Mouse (Mus musculus) inflammation-experienced regulatory T-cells, adult 16 weeks (primary cell): ENCODE measurements around the gene Mrgprg. TPM values are rescaled to one million over a fixed set of nuclear protein-coding genes. Genes with fewer than 3 reads are reported as not detected.

Experiments
- polyA plus RNA-seq: library from polyadenylated mRNA; unstranded; fragments of 100-300 nt; shearing (Covaris generic); gene quantifications from one replicate; pipeline ENCODE4 v1.2.1, GENCODE M21; 2017

Gene Mrgprg
- not detected for polyA plus RNA-seq

DNA sequence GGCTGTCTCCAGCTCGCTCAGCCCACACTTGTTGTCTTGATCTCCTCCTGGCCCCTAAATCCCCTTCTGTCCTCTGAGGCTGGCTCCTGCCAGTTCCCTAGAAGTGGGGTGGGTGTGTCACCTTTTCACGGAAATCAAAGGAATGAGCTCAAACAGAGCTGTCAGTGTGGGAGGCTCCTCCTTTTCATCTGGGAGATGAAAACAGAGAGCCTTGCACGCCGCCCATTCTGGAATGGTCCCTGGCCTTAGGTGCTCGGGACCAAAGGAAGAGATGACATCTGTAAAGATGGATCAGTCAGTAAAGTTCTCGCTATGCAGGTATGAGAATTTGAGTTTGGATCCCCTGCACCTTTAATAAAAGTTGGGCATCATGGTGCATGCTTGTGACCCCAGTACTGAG, at the start of gene Mrgprg:
Gene Mrgprg, minus strand, starts transcription at position 101 of the 400 bp plus-strand sequence.

DNA sequence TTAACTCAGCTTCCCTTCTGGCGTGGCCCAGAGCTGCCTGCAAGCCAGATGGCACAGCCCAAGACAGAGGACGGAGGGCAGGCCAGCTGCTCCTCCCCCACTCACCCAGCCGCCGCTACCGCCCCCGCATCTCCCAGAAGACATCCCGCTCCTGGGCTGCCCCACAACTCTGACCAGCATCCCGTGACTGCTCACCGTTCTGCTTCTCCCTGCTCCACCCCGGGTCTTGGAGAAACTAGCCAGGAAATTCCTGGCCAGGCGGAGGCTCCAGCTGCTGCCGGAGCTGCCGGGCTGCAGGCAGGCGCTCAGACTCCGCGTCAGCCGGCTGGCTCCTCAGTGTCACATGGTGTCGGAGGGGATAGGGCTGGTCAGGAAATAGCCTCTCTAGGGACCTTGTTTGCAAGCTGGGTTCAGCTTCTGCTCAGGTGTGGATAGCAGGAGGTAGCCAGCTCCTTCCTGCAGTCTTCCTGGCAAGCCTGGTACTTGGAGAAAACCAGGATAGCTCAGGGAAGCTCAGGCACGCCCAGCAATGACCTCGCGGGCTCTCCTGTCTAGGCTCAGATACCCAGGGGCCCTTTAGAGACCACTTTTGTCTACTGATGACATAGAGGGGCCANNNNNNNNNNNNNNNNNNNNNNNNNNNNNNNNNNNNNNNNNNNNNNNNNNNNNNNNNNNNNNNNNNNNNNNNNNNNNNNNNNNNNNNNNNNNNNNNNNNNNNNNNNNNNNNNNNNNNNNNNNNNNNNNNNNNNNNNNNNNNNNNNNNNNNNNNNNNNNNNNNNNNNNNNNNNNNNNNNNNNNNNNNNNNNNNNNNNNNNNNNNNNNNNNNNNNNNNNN, 17.4 kb upstream of the Mrgprg start, which contains the start of gene Mrgpre:
Gene Mrgpre, minus strand, starts transcription at position 505 of the 834 bp plus-strand sequence.

DNA sequence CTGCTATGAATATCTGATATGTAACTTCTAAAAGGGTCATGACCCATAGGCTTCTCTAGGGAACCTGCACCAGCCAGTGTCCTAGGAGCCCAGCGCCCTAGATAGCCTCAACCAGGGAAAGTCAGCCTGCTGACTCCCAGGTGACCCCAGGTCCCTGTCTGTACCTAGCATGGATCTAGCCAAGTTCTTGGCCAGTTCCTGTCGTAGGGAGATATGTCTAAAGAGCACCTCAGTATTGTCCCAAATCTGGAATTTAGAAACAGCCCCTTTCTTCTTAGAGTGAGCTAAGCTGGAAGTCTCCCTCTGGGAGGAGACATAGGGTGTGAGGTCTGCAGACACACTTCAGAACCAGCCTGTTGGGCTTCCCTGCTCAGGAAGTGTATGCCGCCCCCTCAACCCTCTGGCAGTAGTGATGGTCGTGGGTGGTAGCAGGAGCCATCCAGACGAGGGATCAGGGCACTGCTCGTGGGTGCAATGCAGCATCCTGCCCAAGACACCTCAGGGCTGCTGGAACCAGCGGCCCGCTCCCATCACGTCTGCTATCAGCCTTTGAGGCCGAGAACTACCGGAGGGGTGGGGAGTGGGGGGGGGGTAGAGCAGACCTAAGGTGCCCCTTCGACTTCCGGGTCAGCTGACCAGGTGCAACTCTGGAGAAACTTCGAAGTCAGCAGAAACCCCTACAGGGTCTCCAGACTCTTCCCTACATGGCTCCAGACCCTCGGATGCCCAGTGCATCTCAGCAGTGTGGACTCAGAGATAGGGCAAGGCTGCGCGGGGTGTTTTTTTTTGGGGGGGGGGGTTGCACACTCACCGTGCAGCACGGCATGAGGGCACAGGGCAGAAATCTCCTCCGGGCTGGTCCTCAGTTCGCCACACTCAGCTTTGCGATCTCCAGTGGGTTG, 10.4 kb downstream of the Mrgprg start, which contains the start of gene Osbpl5:
Gene Osbpl5, minus strand, starts transcription at position 861 of the 902 bp plus-strand sequence.

Other genes starting within 250 kb of the Mrgprg start
- 314 TPM for gene Nap1l4, start 217.9 kb downstream of the Mrgprg start, polyA plus RNA-seq
- 48.5 TPM for gene Cars, start 166.9 kb downstream of the Mrgprg start, polyA plus RNA-seq
- 37.8 TPM for gene Tnfrsf26, start 138.3 kb downstream of the Mrgprg start, polyA plus RNA-seq
- gene Tnfrsf22, start 117.3 kb downstream of the Mrgprg start, polyA plus RNA-seq = 34.5 TPM
- 6.1 TPM for gene Tnfrsf23, start 81.1 kb downstream of the Mrgprg start, polyA plus RNA-seq
- 38.9 TPM for gene Osbpl5, start 10.0 kb downstream of the Mrgprg start, polyA plus RNA-seq
- 14.6 TPM for gene Mrgpre, start 17.5 kb upstream of the Mrgprg start, polyA plus RNA-seq
- 26.8 TPM for gene Nadsyn1, start 55.9 kb upstream of the Mrgprg start, polyA plus RNA-seq
- gene Dhcr7, start 56.2 kb upstream of the Mrgprg start, polyA plus RNA-seq = 19.9 TPM
- not detected for gene Gm498, start 99.8 kb upstream of the Mrgprg start, polyA plus RNA-seq
- gene Shank2, start 234.9 kb upstream of the Mrgprg start, polyA plus RNA-seq = not detected